Mouse (Mus musculus) small intestine, adult 2 months (tissue): ENCODE measurements around the gene Eif2b5. TPM values are rescaled to one million over a fixed set of nuclear protein-coding genes. Genes with fewer than 3 reads are reported as not detected.

Experiments
- H3K27ac ChIP-seq: fragments of 200-500 bp; 2 replicates; pipeline ENCODE4 v1.5.1; 2012; ENCODE audit warnings: low read depth, low read length, control low read depth, inconsistent platforms; ENCODE audit not compliant: insufficient read depth
- H3K27me3 ChIP-seq: fragments of 200-500 bp; 2 replicates; pipeline ENCODE4 v1.6.1; 2012; ENCODE audit warnings: mild to moderate bottlenecking, moderate library complexity, low read length, inconsistent platforms; ENCODE audit not compliant: control insufficient read depth, insufficient read depth
- H3K36me3 ChIP-seq: fragments of 200-500 bp; 2 replicates; pipeline ENCODE4 v1.6.1; 2012; ENCODE audit warnings: mild to moderate bottlenecking, low read length, control low read depth, inconsistent platforms; ENCODE audit not compliant: control insufficient read depth, insufficient read depth
- H3K4me1 ChIP-seq: fragments of 200-500 bp; 2 replicates; pipeline ENCODE4 v1.6.1; 2012; ENCODE audit warnings: low read length, inconsistent platforms, mixed read lengths; ENCODE audit not compliant: control insufficient read depth, insufficient read depth, insufficient read length
- H3K4me3 ChIP-seq: fragments of 200-500 bp; 2 replicates; pipeline ENCODE4 v1.5.1; 2012; ENCODE audit warnings: low read depth, mild to moderate bottlenecking, control low read depth, inconsistent platforms, low read length, moderate library complexity
- CTCF ChIP-seq: fragments of 200-500 bp; IDR thresholded peaks from 2 replicates; pipeline ENCODE4 v1.5.1; 2012; ENCODE audit warnings: low read depth, mild to moderate bottlenecking, control low read depth, inconsistent platforms, low read length, moderate library complexity, mixed read lengths; ENCODE audit not compliant: insufficient replicate concordance, insufficient read length; ENCODE audit errors: extremely low read depth
- POLR2A ChIP-seq: fragments of 200-500 bp; IDR thresholded peaks from 2 replicates; pipeline ENCODE4 v1.6.1; 2012; ENCODE audit warnings: low read depth, mild to moderate bottlenecking, control low read depth, inconsistent platforms, low read length, moderate library complexity
- WGBS: fragments of 180-500 bp; shearing (Covaris S2); methylation state at CpG from one replicate; pipeline ENCODE4 v1.1.7; 2018; 5-methylcytosine and 5-hydroxymethylcytosine counted together
- polyA plus RNA-seq: library from polyadenylated mRNA; depleted of rRNA; stranded (reverse); fragments of >200 nt; gene quantifications from 2 replicates; pipeline ENCODE4 v1.2.3, GENCODE M21; 2012

Gene Eif2b5
- polyA plus RNA-seq, 1 experiment = 16.1 TPM

DNA sequence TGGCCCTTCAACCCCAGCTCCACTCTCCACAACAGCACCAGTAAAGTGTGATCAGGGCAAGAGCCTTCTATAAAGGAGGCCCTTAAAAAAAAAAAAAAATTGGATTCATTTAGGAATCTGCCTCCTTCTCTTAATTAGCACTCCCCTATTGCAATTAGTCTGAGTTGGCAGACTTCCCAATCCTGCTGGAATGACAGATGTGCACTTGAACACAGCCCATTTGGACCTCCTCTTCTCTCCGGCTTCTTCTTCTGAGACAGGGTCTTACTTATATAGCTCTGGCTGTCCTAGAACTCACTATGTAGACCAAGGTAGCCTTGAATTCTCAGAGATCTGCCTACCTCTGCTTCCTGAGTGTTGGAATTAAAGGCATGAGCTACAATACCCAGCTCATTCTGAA is 30.8 kb downstream of the Eif2b5 start:
- Histone ChIP-seq H3K4me3 (no peak overlapping the region), H3K4me1 (no peaks in the 10 kb centered on the region), H3K27me3 (no peaks in the 10 kb centered on the region), H3K27ac (no peak overlapping the region), H3K36me3 (peaks cover 61% of the 10 kb centered on the region)
- 76% methylated on average over 1 of the region's 1 CpGs for WGBS
- TF ChIP-seq POLR2A = no peak
- no peak for TF ChIP-seq CTCF

DNA sequence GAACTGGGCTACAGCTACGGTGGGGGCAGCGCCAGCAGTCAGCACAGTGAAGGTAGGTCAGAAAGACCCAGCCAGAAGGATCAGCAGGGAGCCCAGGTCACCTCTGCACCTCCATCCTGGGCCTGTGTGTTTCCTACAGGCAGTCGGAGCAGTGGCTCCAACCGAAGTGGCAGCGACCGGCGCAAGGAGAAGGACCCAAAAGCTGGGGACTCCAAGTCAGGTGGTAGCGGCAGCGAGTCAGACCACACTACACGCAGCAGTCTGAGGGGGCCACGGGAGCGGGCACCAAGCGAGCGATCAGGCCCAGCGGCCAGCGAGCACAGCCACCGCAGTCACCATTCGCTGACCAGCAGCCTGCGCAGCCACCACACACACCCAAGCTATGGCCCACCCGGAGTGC is 32.3 kb downstream of the Eif2b5 start:
- H3K36me3 ChIP-seq = peaks cover 49% of the 10 kb centered on the region
- TF ChIP-seq POLR2A (no peak), CTCF (no peak)
- H3K27me3 ChIP-seq = no peaks in the 10 kb centered on the region
- no peak overlapping the region for H3K27ac ChIP-seq
- no peaks in the 10 kb centered on the region for H3K4me1 ChIP-seq
- 97% methylated on average over 20 of the region's 20 CpGs for WGBS
- H3K4me3 ChIP-seq = no peak overlapping the region

DNA sequence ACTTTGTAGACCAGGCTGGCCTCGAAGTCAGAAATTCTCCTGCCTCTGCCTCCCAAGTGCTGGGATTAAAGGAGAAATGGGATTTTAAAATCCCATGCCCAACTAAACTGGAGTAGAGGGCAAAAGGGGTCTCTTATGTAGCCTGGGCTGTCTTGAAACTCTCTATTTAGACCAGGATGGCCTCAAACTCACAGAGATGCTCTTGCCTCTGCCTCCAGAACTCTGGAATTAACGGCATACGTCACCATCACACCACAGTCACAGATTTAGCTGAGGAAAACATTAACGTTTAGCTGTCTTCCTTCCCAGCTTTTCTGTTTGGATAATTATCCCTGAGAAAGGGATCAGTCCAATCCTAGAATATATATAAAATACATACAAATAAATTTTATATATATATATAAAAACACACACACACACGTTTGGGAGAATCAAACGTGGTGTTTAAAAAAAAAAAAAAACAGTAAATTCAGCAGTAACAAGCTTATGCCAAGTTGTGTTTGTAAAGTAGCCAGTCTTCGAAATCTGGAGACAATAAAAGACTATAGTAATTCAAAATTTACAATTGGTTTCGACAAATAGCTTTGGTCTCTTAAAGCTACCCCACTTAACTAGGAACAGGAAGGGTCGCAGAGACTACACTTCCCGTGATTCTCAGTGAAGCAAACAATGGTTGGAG is 36.1 kb downstream of the Eif2b5 start:
- H3K36me3 ChIP-seq = peaks cover 35% of the 10 kb centered on the region
- no peak for TF ChIP-seq POLR2A
- TF ChIP-seq CTCF = no peak
- H3K4me1 ChIP-seq = peaks cover 10% of the 10 kb centered on the region
- 28% methylated on average over 10 of the region's 10 CpGs for WGBS
- H3K27ac ChIP-seq = no peak overlapping the region
- H3K27me3 ChIP-seq = no peaks in the 10 kb centered on the region
- H3K4me3 ChIP-seq = no peak overlapping the region

DNA sequence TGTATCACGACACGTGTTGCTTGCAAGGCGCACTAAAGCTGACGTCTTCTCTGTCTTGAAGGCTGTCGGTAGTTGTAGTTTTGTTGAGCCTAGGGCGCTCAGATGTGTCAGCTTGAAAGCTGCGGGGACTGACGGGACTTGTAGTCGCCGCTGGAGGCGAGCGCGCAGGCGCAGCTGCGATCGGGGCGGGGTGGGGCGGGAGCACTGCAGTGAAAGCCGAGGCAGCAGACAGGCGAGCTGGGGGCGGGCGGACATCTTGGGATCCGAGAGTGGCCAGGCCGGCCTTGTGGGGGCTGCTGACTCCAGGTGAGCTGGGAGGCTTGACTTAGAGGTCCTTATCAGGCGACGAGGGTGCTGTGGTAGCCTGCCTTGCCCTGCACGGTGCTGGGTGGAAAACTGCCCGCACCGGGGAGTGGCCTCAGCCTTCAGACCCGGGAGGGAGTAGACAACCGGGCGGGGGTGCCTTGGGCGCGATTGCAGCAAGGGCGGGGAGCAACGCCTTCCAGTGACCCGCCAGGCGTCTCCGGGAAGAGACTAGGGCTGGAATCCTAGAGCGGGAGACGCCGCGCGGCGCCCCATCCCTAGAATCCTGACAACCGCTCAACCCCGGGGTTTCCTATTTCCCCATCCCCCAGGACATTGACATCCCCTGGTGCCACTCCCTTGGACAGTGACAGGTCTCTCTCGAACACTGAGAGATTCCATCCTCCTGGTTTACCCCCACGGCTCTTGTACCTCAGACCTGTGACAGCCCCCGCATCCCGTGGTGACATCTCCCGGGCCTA is 36.9 kb downstream of the Eif2b5 start, which contains the start of gene Ap2m1:
Ap2m1 (plus strand) TSS at position 183 of the 785 bp plus-strand sequence.
- Histone ChIP-seq H3K4me3 (peak within 1 kb of the TSS; percentile 90), H3K4me1 (peaks cover 10% of the 10 kb centered on the region), H3K27me3 (no peaks in the 10 kb centered on the region), H3K27ac (peak within 1 kb of the TSS; percentile 94), H3K36me3 (peaks cover 39% of the 10 kb centered on the region)
- TF ChIP-seq CTCF (no peak), POLR2A (peak; percentile 73)
- WGBS = under 1% methylated on average over 52 of the region's 52 CpGs

DNA sequence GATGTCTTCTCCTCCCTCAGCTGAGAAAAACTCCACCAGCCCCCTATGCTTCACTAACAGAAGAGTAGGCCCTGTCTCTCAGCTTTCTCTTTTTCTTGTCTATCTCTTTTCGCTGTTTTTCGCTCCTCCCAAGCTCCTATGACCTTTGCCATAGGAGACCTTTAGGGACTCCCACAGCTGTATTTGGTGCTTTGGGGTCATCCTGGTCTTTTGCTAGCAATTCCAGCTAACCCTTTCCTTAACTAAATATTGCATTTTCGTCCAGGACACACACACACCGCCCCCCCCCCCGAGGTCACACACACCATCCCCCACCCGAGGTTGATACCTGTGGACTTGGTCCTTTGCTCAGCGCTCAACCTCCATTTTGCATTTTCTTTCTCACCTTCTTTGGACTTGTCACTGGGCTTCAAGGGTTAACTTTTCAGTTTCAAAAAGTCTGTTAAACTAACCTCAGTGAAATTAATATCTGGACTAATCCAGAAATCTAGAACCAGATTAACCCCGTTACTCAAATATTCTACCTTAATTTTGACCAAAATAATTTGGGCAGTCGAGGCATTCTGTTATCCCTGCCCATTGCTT is 37.6 kb downstream of the Eif2b5 start:
- WGBS = 15% methylated on average over 9 of the region's 9 CpGs
- H3K36me3 ChIP-seq = peaks cover 39% of the 10 kb centered on the region
- peak overlapping the region; percentile 94 for H3K27ac ChIP-seq
- peak overlapping the region; percentile 90 for H3K4me3 ChIP-seq
- H3K4me1 ChIP-seq = peaks cover 10% of the 10 kb centered on the region
- TF ChIP-seq POLR2A = no peak
- no peak for TF ChIP-seq CTCF
- H3K27me3 ChIP-seq = no peaks in the 10 kb centered on the region

DNA sequence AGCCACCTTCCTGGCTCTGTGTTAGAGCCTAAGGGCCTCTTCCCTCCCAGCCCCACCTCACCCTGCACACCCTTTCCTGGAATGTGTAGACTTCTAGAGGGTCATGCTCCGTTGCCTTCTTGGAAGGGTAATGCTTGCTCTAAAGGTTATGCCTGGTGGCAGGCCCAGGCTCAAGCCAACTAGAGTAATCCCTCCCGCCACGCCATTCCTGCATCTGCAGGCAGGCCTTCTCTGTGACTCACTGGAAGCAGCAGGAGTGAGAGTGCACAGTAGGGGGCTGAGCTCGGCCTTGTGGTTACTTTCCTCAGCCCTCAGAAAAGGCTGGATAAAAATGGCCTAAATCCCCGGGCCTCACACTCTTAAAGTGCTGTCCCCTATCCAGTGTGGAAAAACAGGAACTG is 38.5 kb downstream of the Eif2b5 start:
- 0 out of 2 replicates have a peak overlapping the region, but pooled peaks have one; percentile 9 for H3K27ac ChIP-seq
- peaks cover 10% of the 10 kb centered on the region for H3K4me1 ChIP-seq
- peaks cover 43% of the 10 kb centered on the region for H3K36me3 ChIP-seq
- WGBS = 29% methylated on average over 5 of the region's 5 CpGs
- H3K27me3 ChIP-seq = no peaks in the 10 kb centered on the region
- H3K4me3 ChIP-seq = peak overlapping the region; percentile 42
- no peak for TF ChIP-seq POLR2A
- no peak for TF ChIP-seq CTCF

DNA sequence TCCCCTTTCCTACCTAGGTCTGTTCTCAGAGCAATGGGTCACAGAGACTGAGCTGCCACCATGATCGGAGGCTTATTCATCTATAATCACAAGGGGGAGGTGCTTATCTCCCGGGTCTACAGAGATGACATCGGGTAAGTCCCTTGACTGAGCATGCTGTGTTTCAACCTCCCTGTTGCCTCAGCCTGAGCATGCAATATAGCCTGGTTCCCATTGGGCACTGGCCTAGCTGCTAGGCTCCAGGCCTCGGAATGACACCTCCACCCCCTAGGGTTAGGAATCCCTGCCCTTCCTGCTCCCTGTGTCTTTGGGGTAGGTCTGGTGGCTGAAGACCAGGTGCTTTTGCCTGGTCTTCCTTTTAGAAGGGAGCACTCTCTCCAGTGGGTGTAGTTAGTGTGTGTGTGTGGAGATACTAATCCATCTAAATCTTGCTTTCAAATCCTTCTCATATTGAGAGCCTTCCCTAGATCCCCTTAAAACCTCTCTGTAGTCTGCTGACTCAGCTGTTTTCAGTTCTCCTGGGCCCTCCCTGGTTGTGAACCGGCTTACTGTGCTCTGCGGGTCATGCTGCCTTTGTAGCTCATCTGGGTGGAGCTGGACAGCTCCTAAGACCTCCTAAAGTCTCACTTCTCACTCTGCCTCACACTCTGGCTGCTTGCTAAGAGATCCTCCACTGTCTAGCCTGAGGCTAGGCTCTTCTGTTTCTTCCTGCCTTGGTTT is 39.1 kb downstream of the Eif2b5 start:
- Histone ChIP-seq H3K27me3 (no peaks in the 10 kb centered on the region), H3K4me3 (peak overlapping the region; percentile 42; the same call in 1 of the 2 replicates), H3K36me3 (peaks cover 47% of the 10 kb centered on the region), H3K27ac (no peak overlapping the region), H3K4me1 (peaks cover 10% of the 10 kb centered on the region)
- WGBS = 40% methylated on average over 6 of the region's 6 CpGs
- TF ChIP-seq CTCF = no peak
- TF ChIP-seq POLR2A = no peak
